Mouse (Mus musculus): ENCODE results near the gene Pdpk1. TPM values are rescaled to one million over a fixed set of nuclear protein-coding genes. Genes with fewer than 3 reads are reported as not detected.
"Not testable (repeated sequence)": the region's sequence is repeated elsewhere in the genome, so short reads cannot be mapped to it uniquely, and the experiment has no call there.

Gene Pdpk1
- polyA plus RNA-seq, 1 experiment from 2014 or later, result 26.4 TPM

DNA sequence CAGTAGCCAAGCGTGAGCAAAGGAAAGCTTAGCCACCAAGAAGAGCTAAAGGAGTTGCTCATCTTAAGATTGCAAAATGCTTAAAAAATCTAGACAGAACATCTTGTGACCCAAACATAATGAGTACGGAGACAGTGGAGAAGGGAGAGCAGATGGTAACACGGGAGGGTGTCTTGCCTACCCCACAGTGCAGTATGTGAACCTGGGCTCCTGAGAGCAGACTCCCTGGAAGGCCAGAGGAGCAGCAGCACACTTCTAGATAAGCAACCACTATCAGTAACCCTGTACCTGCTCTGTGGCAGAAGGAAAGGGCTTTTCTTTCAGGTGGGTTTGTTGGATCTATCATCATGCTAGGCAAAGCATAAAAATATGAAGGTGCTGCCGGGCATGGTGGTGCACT lies 37.7 kb downstream of the Pdpk1 start:
- Histone ChIP-seq H3K9me3 (ENCODE audit: low read length) (no peaks in the 10 kb centered on the region), H3K36me3 (ENCODE audit: insufficient read depth, low read length) (peaks cover 7% of the 10 kb centered on the region; the same call in 1 of the 2 replicates), H3K9ac (replicated peaks; ENCODE audit: low read depth) (no peak overlapping the region), H3K4me1 (ENCODE audit: insufficient read depth, low read depth, low read length) (peaks cover 7% of the 10 kb centered on the region), H3K27ac (ENCODE audit: low read length) (no peak overlapping the region), H3K4me3 (ENCODE audit: low read depth, low read length) (no peak overlapping the region), H3K4me2 (replicated peaks; ENCODE audit: low read depth, low read length) (no peak overlapping the region), H3K27me3 (replicated peaks; ENCODE audit: insufficient read depth, low read length) (no peaks in the 10 kb centered on the region)
- WGBS, result 86% methylated on average over 4 of the region's 4 CpGs
- DNase-seq (ENCODE audit: low spot score), result no peak
- ATAC-seq, result no peak
- TF ChIP-seq EP300 (IDR thresholded peaks at IDR 0.05) (no peak), CTCF (IDR thresholded peaks at IDR 0.05) (no peak)

- 16% methylated on average over 1 of the region's 1 CpGs for WGBS
- Histone ChIP-seq H3K4me2 (replicated peaks; ENCODE audit: low read depth, low read length) (no peak overlapping the region), H3K36me3 (ENCODE audit: insufficient read depth, low read length) (peaks cover 12% of the 10 kb centered on the region), H3K27me3 (replicated peaks; ENCODE audit: insufficient read depth, low read length) (no peaks in the 10 kb centered on the region), H3K9me3 (ENCODE audit: low read length) (no peaks in the 10 kb centered on the region), H3K27ac (ENCODE audit: low read length) (no peak overlapping the region), H3K9ac (replicated peaks; ENCODE audit: low read depth) (no peak overlapping the region), H3K4me3 (ENCODE audit: low read depth, low read length) (no peak overlapping the region), H3K4me1 (ENCODE audit: insufficient read depth, low read depth, low read length) (peaks cover 3% of the 10 kb centered on the region)
- TF ChIP-seq EP300 (IDR thresholded peaks at IDR 0.05), result no peak
- no peak for TF ChIP-seq CTCF (IDR thresholded peaks at IDR 0.05)
- ATAC-seq (no peak), DNase-seq (ENCODE audit: low spot score) (peak; percentile 19)
These were observed 39.5 kb downstream of the Pdpk1 start for GRCm38 (mm10) chr17:24111256-24111655.

- no peaks in the 10 kb centered on the region for H3K9me3 ChIP-seq (ENCODE audit: low read length)
- ATAC-seq (no peak), DNase-seq (ENCODE audit: low spot score) (no peak)
- TF ChIP-seq CTCF (IDR thresholded peaks at IDR 0.05) (no peak), EP300 (IDR thresholded peaks at IDR 0.05) (no peak)
- H3K36me3 ChIP-seq (ENCODE audit: insufficient read depth, low read length), result peaks cover 12% of the 10 kb centered on the region
- H3K27me3 ChIP-seq (replicated peaks; ENCODE audit: insufficient read depth, low read length), result no peaks in the 10 kb centered on the region
- H3K4me1 ChIP-seq (ENCODE audit: insufficient read depth, low read depth, low read length), result peaks cover 3% of the 10 kb centered on the region
- H3K9ac ChIP-seq (replicated peaks; ENCODE audit: low read depth), result no peak overlapping the region
- no peak overlapping the region for H3K4me3 ChIP-seq (ENCODE audit: low read depth, low read length)
- H3K27ac ChIP-seq (ENCODE audit: low read length), result no peak overlapping the region
- WGBS, result 65% methylated on average over 1 of the region's 1 CpGs
- H3K4me2 ChIP-seq (replicated peaks; ENCODE audit: low read depth, low read length), result no peak overlapping the region
These were observed 41.8 kb downstream of the Pdpk1 start for GRCm38 (mm10) chr17:24108896-24109295.

DNA sequence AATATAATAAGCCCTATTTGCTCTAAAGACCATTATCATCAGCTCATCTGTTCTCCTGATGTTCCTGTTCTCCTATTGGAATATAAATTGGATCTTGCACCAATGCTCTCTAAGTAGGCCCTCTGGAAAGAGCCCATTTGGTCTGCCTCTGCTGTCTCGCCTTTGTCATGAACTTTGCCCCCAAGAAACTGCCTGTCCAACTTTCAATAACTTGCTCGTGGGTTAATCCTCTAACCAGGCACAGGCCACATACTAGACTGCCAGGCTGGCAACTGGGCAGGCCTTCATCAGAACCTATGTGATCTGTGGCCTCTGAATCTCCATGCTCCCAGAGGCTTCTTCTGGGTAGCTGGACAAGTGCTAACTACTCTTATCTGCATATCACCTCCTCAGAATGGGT lies 45.6 kb downstream of the Pdpk1 start:
- TF ChIP-seq EP300 (IDR thresholded peaks at IDR 0.05) (no peak), CTCF (IDR thresholded peaks at IDR 0.05) (no peak)
- ATAC-seq (no peak), DNase-seq (ENCODE audit: low spot score) (no peak)
- no peak overlapping the region for H3K4me2 ChIP-seq (replicated peaks; ENCODE audit: low read depth, low read length)
- H3K4me3 ChIP-seq (ENCODE audit: low read depth, low read length), result no peak overlapping the region
- no peaks in the 10 kb centered on the region for H3K4me1 ChIP-seq (ENCODE audit: insufficient read depth, low read depth, low read length)
- no peak overlapping the region for H3K9ac ChIP-seq (replicated peaks; ENCODE audit: low read depth)
- H3K27me3 ChIP-seq (replicated peaks; ENCODE audit: insufficient read depth, low read length), result no peaks in the 10 kb centered on the region
- H3K27ac ChIP-seq (ENCODE audit: low read length), result no peak overlapping the region
- 79% methylated on average over 2 of the region's 2 CpGs for WGBS
- no peaks in the 10 kb centered on the region for H3K9me3 ChIP-seq (ENCODE audit: low read length)
- peaks cover 18% of the 10 kb centered on the region for H3K36me3 ChIP-seq (ENCODE audit: insufficient read depth, low read length)

DNA sequence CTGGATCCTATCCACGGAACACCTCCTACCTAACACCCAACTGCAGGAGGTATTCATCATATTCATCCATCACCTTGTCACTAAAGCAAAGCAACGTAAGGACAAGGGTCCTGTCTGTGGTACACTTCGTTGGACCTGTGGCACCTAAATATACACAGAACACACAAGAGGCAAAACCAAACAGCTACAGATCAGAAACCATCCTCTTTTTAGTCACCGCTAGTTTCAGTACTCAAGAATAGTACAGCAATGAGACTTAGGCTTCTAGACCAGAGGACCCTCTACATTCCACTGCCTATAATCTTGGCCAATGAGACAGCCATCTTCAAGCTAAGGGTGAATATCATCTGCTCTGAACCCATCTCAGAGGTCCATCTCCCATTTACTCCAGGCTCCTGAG lies 52.4 kb downstream of the Pdpk1 start:
- Histone ChIP-seq H3K36me3 (ENCODE audit: insufficient read depth, low read length) (peaks cover 27% of the 10 kb centered on the region; the same call in 1 of the 2 replicates), H3K4me1 (ENCODE audit: insufficient read depth, low read depth, low read length) (no peaks in the 10 kb centered on the region), H3K4me3 (ENCODE audit: low read depth, low read length) (no peak overlapping the region), H3K9ac (replicated peaks; ENCODE audit: low read depth) (no peak overlapping the region), H3K27ac (ENCODE audit: low read length) (no peak overlapping the region), H3K9me3 (ENCODE audit: low read length) (no peaks in the 10 kb centered on the region), H3K27me3 (replicated peaks; ENCODE audit: insufficient read depth, low read length) (no peaks in the 10 kb centered on the region), H3K4me2 (replicated peaks; ENCODE audit: low read depth, low read length) (no peak overlapping the region)
- DNase-seq (ENCODE audit: low spot score) (no peak), ATAC-seq (no peak)
- WGBS, result 83% methylated on average over 4 of the region's 4 CpGs
- no peak for TF ChIP-seq EP300 (IDR thresholded peaks at IDR 0.05)
- no peak for TF ChIP-seq CTCF (IDR thresholded peaks at IDR 0.05)

GRCm38 (mm10) chr17:24090575-24090974 lies 60.1 kb downstream of the Pdpk1 start:
- Histone ChIP-seq H3K4me2 (replicated peaks; ENCODE audit: low read depth, low read length) (no peak overlapping the region), H3K27me3 (replicated peaks; ENCODE audit: insufficient read depth, low read length) (no peaks in the 10 kb centered on the region), H3K4me1 (ENCODE audit: insufficient read depth, low read depth, low read length) (no peaks in the 10 kb centered on the region), H3K4me3 (ENCODE audit: low read depth, low read length) (no peak overlapping the region), H3K9ac (replicated peaks; ENCODE audit: low read depth) (no peak overlapping the region), H3K36me3 (ENCODE audit: insufficient read depth, low read length) (peaks cover 26% of the 10 kb centered on the region), H3K9me3 (ENCODE audit: low read length) (no peaks in the 10 kb centered on the region), H3K27ac (ENCODE audit: low read length) (no peak overlapping the region)
- no peak for ATAC-seq
- no peak for TF ChIP-seq EP300 (IDR thresholded peaks at IDR 0.05)
- no peak for TF ChIP-seq CTCF (IDR thresholded peaks at IDR 0.05)
- DNase-seq (ENCODE audit: low spot score), result no peak
- 92% methylated on average over 1 of the region's 1 CpGs for WGBS

- not testable (repeated sequence) for H3K9ac ChIP-seq (replicated peaks; ENCODE audit: low read depth); H3K4me3 ChIP-seq (ENCODE audit: low read depth, low read length); H3K9me3 ChIP-seq (ENCODE audit: low read length); H3K27me3 ChIP-seq (replicated peaks; ENCODE audit: insufficient read depth, low read length); H3K4me1 ChIP-seq (ENCODE audit: insufficient read depth, low read depth, low read length); H3K4me2 ChIP-seq (replicated peaks; ENCODE audit: low read depth, low read length); H3K27ac ChIP-seq (ENCODE audit: low read length)
- DNase-seq (ENCODE audit: low spot score) (peak; percentile 20), ATAC-seq (peak; percentile 85)
- peak; percentile 63; the same call in 1 of the 2 replicates for TF ChIP-seq EP300 (IDR thresholded peaks at IDR 0.05)
- WGBS, result 64% methylated on average over 4 of the region's 4 CpGs
- H3K36me3 ChIP-seq (ENCODE audit: insufficient read depth, low read length), result peaks cover 19% of the 10 kb centered on the region
These were observed 64.3 kb downstream of the Pdpk1 start for GRCm38 (mm10) chr17:24086399-24086798.
